Mouse (Mus musculus): Measurements from ENCODE around the gene Hs6st3.

Hs6st3 gene

GRCm38 (mm10) chr14:119813898-119814297, 675.8 kb downstream of the Hs6st3 start:
- no peak for DNase-seq

GRCm38 (mm10) chr14:119815616-119816015, 677.5 kb downstream of the Hs6st3 start:
- DNase-seq = no peak

- no peak for DNase-seq
These were observed 682.4 kb downstream of the Hs6st3 start for GRCm38 (mm10) chr14:119820562-119820961.

- DNase-seq = no peak
These were observed 693.2 kb downstream of the Hs6st3 start for GRCm38 (mm10) chr14:119831165-119832011.

GRCm38 (mm10) chr14:119832012-119832325, 693.8 kb downstream of the Hs6st3 start:
- DNase-seq = no peak

- peak; percentile 44 for DNase-seq
These were observed 694.8 kb downstream of the Hs6st3 start for GRCm38 (mm10) chr14:119832940-119833339.

GRCm38 (mm10) chr14:119834008-119834700, 696.0 kb downstream of the Hs6st3 start:
- DNase-seq = peak; percentile 50

GRCm38 (mm10) chr14:119836051-119836450, 697.9 kb downstream of the Hs6st3 start:
- DNase-seq = no peak

GRCm38 (mm10) chr14:119847540-119847939, 709.4 kb downstream of the Hs6st3 start:
- DNase-seq = no peak

- no peak for DNase-seq
These were observed 710.7 kb downstream of the Hs6st3 start for GRCm38 (mm10) chr14:119848759-119849298.

- no peak for DNase-seq
These were observed 711.2 kb downstream of the Hs6st3 start for GRCm38 (mm10) chr14:119849338-119849737.

GRCm38 (mm10) chr14:119852139-119852538, 714.0 kb downstream of the Hs6st3 start:
- no peak for DNase-seq

GRCm38 (mm10) chr14:119857338-119858291, 719.5 kb downstream of the Hs6st3 start:
- no peak for DNase-seq

- DNase-seq = no peak
These were observed 735.5 kb downstream of the Hs6st3 start for GRCm38 (mm10) chr14:119873617-119874016.

- no peak for DNase-seq
These were observed 754.8 kb downstream of the Hs6st3 start for GRCm38 (mm10) chr14:119892922-119893321.

- DNase-seq = no peak
These were observed 757.0 kb downstream of the Hs6st3 start for GRCm38 (mm10) chr14:119895097-119895496.

GRCm38 (mm10) chr14:119895765-119896465, 757.8 kb downstream of the Hs6st3 start:
- no peak for DNase-seq

GRCm38 (mm10) chr14:119902486-119902885, 764.3 kb downstream of the Hs6st3 start:
- no peak for DNase-seq

GRCm38 (mm10) chr14:119908032-119908675, 770.0 kb downstream of the Hs6st3 start:
- DNase-seq = peak; percentile 24

GRCm38 (mm10) chr14:119914508-119914907, 776.4 kb downstream of the Hs6st3 start:
- no peak for DNase-seq

- no peak for DNase-seq
These were observed 780.3 kb downstream of the Hs6st3 start for GRCm38 (mm10) chr14:119918281-119919034.

Measured in lung, postnatal 36 days (tissue).